Mouse (Mus musculus): ENCODE results near the gene Scaf8.

GRCm38 (mm10) chr17:3128716-3129115, 13.9 kb downstream of the Scaf8 start:
- no peak for TF ChIP-seq CTCF (IDR thresholded peaks at IDR 0.05)
- no peak for TF ChIP-seq POLR2A (IDR thresholded peaks at IDR 0.05; ENCODE audit: insufficient read depth, low read depth, low read length)
- TF ChIP-seq EP300 (IDR thresholded peaks at IDR 0.05; ENCODE audit: insufficient read depth, low read depth, low read length), result no peak

Measured in heart, adult 2 months (tissue).